Mouse (Mus musculus) lung, adult 2 months (tissue): ENCODE data around the gene Ccin. TPM values are rescaled to one million over a fixed set of nuclear protein-coding genes. Genes with fewer than 3 reads are reported as not detected.

Experiments used
- DNase-seq: peaks from one replicate; pipeline ENCODE4 v3.0.0; 2022
- H3K4me1 ChIP-seq: fragments of 200-500 bp; 2 replicates; pipeline ENCODE4 v1.6.1; 2011; ENCODE audit warnings: low read length; ENCODE audit not compliant: control insufficient read depth, insufficient read depth
- H3K4me3 ChIP-seq: fragments of 200-500 bp; replicated peaks from 2 replicates; pipeline ENCODE3; 2011; ENCODE audit warnings: low read depth, mild to moderate bottlenecking, control low read depth, low read length; ENCODE audit errors: extremely low read depth
- CTCF ChIP-seq: fragments of 200-500 bp; IDR thresholded peaks from 2 replicates; pipeline ENCODE4 v1.5.1; 2011; ENCODE audit warnings: mild to moderate bottlenecking, low read length, control low read depth; ENCODE audit not compliant: insufficient read depth
- POLR2A ChIP-seq: fragments of 200-500 bp; IDR thresholded peaks from 2 replicates; pipeline ENCODE4 v1.6.1; 2011; ENCODE audit warnings: low read depth, mild to moderate bottlenecking, control low read depth, low read length, borderline replicate concordance; ENCODE audit errors: extremely low read depth
- WGBS: fragments of 180-500 bp; shearing (Covaris S2); methylation state at CpG from one replicate; pipeline ENCODE4 v1.1.7; 2018; 5-methylcytosine and 5-hydroxymethylcytosine counted together
- polyA plus RNA-seq: library from polyadenylated mRNA; depleted of rRNA; stranded (reverse); fragments of >200 nt; gene quantifications from 2 replicates; pipeline ENCODE4 v1.2.3, GENCODE M21; 2012; rRNA removed

Gene Ccin
- polyA plus RNA-seq, 1 experiment = 0.14 TPM

DNA sequence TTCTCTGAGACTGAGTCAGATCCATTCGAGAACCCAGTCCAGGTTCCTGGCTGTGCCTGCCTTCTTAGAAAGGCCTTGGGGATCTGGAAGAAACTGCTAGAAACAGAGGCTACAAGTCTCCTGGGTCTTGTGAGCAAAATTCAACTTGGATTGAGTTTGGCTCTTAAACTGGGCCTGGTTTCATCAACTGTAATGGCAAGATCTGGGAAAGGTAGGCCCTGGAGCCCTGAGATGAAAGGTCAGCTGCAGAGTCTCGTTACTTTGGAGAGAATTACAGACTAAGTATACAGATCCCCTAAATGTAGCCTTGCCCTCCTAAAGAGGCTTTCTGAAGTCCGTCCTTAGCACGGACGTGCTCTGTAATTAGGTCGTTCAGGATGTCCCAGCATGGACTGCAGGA, 42.3 kb downstream of the Ccin start:
- 89% methylated on average over 6 of the region's 6 CpGs for WGBS
- no peak for DNase-seq

DNA sequence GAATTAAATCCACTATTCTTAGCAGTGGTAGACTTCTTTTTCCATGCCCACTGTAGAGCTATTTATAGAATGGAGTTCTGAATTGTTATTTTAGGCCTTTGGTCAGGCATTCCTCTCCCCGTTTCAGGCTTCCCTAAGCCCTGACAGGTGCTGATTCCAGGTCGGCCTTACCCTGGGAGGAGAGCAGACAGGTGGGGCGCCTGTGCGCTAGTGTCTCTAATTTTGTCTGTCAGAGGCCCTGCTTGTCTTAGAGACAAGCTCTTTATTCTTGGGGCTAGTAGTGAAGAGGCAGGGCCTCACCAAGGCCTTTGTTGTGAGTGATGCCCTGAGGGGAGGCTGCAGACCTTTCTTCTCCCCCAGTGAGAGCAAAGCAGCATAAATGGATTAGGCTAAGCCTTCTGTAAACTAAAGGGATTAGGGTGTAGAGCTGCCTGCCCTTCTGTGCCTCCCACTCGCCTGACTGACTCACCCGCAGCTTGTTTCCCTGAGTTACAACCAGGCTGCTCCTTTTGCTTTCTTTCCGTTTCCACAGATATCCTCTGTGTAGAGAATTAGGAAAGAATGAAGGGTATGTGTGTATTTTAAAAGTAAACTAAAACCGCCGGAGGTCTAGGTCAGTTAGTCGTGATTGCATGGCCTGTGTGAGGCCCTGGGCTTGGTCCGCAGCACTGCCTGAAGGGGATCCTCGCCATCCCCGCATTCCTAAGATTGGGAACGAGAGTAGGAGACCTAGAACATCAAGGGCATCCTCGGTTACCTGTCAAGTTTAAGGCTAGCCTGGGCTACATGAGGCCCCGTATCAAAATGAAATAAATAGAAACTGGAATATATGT, 45.2 kb downstream of the Ccin start:
- no peak for TF ChIP-seq POLR2A
- no peak for TF ChIP-seq CTCF
- H3K4me3 ChIP-seq = no peak overlapping the region
- DNase-seq = no peak
- H3K4me1 ChIP-seq = no peaks in the 10 kb centered on the region
- 59% methylated on average over 16 of the region's 16 CpGs for WGBS

More for the DNA sequence above, 42.3 kb downstream of the Ccin start:
- TF ChIP-seq CTCF (no peak), POLR2A (no peak)
- Histone ChIP-seq H3K4me3 (no peak overlapping the region), H3K4me1 (no peaks in the 10 kb centered on the region)

DNA sequence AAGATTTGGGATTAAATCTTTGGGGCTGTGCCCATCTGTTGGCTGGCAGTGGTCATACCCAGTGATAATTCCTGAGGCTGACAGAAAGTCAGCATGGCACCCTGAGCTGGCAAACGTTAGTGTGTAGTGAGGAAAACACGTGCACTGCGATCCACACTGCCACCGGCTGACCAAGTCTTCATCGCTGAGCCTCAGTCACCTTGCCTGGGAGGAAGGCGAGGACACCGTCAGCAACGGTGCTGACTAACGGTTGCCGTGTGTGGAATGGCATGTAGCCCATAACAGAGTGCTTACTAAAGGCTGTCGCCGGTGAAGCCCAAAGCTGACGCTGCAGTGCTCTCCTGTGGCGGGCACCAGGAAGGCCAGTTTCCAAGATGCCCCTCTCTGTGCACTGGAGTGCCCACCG, 46.4 kb downstream of the Ccin start:
- WGBS = 84% methylated on average over 15 of the region's 15 CpGs
- no peak for TF ChIP-seq POLR2A
- no peak for TF ChIP-seq CTCF
- no peak for DNase-seq
- Histone ChIP-seq H3K4me3 (no peak overlapping the region), H3K4me1 (no peaks in the 10 kb centered on the region)

- TF ChIP-seq POLR2A = no peak
- TF ChIP-seq CTCF = no peak
- no peak for DNase-seq
- 73% methylated on average over 5 of the region's 5 CpGs for WGBS
- H3K4me3 ChIP-seq = no peak overlapping the region
- H3K4me1 ChIP-seq = no peaks in the 10 kb centered on the region
Measured at GRCm38 (mm10) chr4:44031521-44031920, 48.2 kb downstream of the Ccin start.

Other genes with a start within 250 kb of the Ccin start
- gene Olfr159, start 212.5 kb upstream of the Ccin start, polyA plus RNA-seq = 0.13 TPM in 1 of 2 replicates, not detected in the other
- not detected in 2 replicates for gene Olfr156, start 159.6 kb upstream of the Ccin start, polyA plus RNA-seq
- not detected in 2 replicates for gene Olfr157, start 143.3 kb upstream of the Ccin start, polyA plus RNA-seq
- not detected in 2 replicates for gene Olfr155, start 131.9 kb upstream of the Ccin start, polyA plus RNA-seq
- gene Reck, start 108.0 kb upstream of the Ccin start, polyA plus RNA-seq = 39.4 and 43.8 TPM in 2 replicates
- gene Glipr2, start 26.1 kb upstream of the Ccin start, polyA plus RNA-seq = 14.3 and 18.1 TPM in 2 replicates
- gene Clta, start 21.0 kb downstream of the Ccin start, polyA plus RNA-seq = 165 and 187 TPM in 2 replicates
- gene Gne, start 100.7 kb downstream of the Ccin start, polyA plus RNA-seq = 23.9 and 31.4 TPM in 2 replicates